Mouse (Mus musculus) kidney, postnatal 36 days (tissue): ENCODE data around the gene Msantd2.

Experiments used
- DNase-seq, 2 experiments: peaks; one replicate each; pipeline ENCODE4 v3.0.0; 2021 to 2022; ENCODE audit warnings: mixed read lengths in 2 of 2

The Msantd2 gene

DNA sequence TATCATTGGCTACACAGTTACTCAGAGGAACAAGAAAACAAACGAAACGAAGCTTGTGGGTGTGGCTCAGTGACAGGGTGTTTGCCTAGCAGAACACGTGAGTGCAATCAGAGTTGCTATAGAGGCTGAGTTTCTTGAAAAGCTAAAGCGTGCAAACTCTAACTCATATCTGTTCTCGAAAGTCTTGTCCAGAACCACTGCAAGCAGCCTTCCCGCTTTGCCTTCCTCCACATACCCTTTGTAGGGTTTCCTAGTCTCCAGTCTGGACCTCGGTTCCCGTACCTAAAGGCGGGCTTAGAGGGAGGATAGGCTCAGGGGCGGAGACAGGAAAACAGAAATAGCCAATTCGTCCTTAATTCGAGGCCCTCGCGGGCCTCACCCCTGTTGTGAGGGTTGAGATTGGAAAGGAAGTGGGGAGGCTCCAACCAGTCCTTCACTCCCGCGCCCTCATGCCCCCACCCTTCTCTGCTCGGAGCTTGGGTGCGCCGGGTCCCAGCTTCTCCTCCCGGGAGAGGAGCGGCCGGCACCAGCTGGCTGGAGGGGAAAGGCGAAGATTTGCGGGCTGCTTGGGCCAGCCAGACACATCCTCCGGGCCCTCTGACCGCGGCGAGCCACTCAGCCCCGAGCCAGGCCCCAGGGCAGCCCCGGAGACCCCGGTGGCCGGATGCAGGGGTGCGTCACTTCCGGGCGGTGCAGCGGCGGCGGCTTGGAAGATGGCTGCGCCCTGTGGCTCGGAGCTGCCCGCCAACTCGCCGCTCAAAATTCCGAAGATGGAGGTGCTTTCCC is at the start of gene Msantd2:
Msantd2 (plus strand) TSS at position 709 of the 786 bp plus-strand sequence.
- DNase-seq = peak; percentile 91 to 96

DNA sequence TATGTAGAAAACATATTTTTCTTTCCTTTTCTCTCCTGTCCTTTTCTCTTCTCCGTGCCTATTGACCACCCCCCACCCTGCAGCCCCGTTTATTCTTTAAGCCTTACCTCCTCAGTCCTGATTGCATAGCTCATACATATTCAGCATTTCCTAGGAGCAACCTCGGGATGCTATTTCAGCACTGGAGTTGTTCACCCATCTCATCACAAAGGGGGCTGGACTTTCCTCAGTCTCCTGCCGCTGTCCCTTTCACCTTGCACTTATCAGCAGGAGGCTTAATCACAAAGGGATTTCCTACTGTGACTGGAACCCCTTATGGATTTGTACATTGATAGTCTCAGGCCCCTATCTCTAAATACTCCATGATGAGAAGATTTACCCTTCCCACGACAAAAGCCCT is 36.7 kb upstream of the Msantd2 start:
- no peak for DNase-seq

DNA sequence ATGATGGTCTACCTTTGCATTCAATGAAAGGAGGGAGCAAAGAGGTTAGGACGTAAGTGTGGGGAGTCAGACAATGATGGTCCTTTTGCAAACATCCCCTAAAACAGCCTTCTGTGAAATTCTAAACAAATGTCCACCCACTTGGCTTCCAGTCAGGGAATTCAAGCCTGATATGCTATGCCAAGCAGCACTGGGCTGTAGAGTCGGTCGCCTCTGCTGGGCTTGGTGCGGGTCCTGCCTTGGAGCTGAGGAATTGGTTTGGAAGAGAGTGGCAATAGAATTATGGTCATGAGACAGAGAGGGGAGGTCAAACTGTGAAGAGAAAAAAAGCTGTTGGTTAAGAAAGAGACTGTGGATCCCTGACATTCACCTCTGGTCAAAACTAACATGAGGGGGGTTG is 35.8 kb upstream of the Msantd2 start:
- DNase-seq = no peak

DNA sequence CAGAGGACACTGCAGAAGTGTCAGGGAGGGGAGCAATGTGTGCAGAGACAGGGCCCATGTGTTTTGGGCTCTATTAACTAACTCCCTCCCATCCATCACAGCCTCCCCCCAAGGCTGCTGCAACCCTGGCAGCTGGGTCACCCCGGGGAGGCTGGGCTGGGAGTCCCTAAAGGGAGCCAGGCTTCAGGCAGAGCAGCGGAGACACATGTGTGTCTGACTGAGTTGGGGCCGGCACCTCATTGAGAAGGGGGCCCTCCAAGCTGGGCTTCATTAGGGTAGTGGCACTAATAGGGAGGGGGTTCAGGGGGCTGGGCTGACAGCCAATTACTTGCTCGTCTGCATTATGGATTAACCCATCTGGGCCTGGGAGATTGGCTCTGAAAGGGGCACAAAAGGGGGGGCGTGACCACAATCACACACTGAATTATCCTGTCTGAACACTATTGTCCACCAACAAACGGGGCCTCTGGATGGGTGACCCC is 35.1 kb upstream of the Msantd2 start:
- no peak for DNase-seq

DNA sequence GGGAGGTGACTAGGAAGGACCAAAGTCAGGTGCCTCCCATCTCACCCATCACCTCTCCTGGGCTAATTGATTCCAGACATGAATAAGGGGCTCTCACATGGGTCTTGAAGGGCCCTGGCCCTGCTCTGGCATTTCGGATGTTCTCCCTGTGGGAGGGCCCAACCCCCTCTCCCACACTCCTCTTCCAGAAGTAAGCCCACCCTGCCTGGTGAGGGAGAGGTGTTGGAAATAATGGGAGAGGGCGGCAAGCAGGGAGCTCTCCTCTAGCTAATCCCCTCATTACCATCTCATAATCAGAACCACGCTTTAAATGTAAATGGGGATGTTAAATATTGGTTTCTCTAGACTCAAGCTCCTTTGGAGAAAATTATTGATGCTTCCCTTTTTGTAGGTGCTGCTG is 34.1 kb upstream of the Msantd2 start:
- DNase-seq = no peak

DNA sequence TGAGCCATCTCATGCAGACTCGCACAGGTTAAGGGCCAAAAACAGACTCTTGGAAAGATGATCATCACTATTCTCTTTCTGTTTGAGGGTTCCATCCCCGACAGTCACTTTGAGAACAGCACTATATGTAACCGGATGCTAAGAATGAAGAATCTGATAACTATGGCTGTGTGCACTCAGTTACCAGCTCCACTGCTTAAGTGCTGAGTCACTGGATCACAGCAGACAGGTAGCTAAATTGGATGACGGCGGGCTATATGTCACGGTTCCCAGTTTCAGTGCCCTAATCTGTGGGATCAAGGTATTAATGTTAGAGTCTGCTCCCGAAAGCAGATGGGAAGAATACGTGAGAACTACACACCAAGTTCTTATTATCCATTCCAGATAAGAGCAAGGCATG is 33.3 kb upstream of the Msantd2 start:
- DNase-seq = no peak

DNA sequence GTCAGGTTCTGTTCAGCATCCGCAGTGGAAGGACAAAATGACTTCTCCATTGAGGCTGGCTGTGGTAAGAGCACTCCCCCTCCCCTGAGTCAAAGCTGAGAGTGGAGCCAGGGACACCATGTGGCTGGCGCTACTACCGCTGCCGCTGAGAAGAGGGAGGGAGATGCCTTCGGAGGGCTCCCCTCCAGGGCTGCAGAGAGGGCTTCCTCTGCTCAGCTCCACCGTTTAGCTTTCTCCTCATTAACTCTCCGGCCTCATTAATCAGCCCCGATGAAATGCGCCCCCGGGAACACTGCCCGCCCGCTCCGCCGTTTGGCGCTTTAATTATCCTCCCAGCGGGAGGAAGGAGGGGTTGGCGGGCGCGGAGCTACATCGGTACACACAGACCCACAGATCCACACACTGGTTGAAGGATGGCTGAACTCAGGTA is 32.6 kb upstream of the Msantd2 start:
- peak in 1 of 2 experiments; percentile 30 for DNase-seq

DNA sequence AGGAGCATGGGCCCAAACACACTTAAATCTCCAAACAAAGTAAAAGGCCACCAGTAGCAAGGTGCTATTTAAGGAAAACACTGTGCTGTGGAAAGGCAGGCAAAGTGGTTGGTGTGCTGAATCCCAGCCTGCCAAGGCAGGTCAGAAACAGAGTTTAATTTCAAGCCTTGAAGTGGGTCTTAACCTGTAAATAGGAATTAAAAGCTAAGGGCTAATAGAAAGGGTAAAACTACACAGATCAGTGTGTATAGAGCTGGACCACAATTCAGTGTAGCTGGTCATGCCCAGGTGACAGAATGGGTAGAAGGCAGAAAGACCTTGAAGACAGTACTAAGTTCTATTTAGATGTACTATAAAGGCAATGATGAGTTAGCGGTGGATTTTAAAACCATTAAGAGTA is 32.0 kb upstream of the Msantd2 start:
- no peak for DNase-seq

DNA sequence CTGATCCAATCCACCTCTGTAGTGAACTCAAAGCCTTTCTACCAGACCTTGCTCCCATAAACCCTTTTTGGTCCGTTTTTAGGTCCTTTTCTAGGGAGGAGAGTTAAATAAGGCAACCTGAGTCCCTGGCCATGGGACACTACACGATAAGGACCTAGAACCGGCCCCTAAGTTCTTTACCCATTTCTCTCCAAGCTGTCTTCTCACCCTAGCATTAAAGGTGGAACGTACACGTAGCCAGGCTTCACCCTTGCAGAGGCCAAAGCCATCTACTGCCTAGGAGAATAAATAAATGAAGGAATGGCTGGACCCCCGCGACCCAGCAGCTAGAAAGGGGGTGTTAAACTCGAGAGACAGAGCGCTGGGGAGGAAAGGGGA is 29.5 kb upstream of the Msantd2 start:
- DNase-seq = no peak

DNA sequence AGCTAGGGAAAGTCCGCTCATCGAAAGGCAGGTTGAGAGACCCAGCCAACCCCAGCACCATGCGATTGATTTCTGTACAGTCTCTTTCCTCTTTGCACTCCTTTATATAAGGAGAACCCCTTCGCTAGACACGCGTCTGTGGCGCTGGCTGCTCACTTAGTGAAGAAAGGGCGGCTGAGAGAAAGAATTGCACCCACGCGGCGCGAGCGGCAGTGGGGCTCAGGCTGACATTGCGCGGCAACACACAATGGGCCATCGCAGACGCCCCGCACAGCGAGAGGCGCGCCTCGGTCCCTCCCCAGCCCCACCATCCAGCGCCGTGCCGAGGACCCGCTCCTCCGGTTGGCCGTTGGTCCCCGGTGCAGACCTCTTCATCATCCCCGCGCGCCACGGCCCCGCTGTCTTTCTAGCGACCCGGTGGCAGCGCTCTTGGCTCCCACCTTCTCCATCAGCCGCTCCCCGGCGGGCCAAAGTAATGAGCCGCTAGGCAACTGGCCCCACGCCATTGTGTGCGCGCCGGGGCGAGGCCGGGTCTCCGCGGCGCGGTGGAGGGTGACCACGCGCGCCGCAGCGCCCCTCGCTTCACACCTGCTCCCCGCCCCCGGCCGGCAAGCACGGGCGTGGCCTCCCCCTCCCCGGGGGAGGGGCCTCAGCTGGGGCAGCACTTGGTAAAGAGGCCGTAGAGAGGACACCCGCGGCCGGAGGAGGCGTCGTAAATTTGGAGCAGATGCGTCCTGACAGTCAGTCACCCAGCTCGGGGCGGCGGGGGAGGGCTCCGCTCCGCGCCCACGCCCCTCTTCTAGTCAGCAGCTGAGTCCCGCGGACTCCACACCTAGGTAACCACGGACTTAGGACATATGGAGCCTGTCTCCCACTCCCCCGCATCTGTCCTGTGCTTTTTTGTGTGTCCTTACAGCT is 28.8 kb upstream of the Msantd2 start:
- DNase-seq = peak; percentile 11 to 60

DNA sequence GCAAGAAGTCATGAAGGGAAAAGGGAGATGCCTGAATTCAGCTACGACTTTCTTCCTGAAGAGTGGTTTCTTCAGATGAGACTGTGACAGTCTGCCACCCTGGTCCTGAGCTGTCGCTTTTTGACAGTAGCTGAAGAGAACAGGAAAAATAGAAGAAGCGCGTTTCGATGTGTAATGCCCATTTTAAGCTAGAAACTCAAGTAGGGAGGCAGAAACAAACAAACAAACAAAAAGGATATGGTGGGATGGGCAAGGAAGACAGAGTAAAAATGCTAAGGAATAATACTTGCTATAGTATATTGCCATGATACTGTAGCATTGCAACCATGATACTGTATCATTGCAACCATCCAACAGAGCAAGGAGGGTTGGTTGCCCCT is 28.2 kb upstream of the Msantd2 start:
- DNase-seq = no peak

DNA sequence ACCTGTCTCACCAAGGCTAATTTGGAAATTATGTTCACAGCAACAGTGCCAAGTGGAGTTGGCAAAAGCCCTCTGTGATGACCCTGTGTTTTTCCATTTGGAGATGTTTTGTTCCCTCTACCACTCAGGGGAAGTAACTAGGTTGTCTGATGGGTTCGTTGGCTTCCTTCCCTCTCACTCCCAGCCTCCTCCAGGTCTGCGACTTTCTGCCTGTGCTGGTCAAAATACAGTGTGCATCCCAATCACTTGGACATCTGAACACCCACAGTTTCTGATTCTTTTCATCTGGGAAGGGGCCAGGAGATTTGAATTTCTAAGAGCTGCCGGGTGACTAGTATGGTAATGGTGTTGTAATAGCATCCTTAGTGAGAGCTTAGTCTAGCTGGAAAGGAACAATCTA is 27.5 kb upstream of the Msantd2 start:
- no peak for DNase-seq

DNA sequence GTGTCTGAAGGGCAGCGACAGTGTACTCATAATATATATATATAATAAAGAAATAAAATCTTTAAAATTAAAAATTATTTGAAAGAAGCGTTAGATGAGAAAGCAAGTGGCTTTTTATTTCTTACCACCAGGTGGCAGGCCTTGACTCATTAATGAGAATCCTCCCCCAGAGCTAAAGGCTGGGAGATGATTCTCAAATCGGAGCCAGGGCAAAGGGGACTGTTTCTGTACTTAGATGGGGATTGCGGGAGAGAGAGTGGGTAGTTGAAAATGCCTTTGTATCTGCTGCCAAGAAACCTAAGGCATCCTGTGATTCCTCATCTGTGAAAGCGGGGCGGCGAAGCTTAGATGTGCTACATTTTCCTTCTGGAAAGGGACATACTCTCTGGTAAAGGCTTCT is 26.4 kb upstream of the Msantd2 start:
- peak; percentile 63 to 77 for DNase-seq

DNA sequence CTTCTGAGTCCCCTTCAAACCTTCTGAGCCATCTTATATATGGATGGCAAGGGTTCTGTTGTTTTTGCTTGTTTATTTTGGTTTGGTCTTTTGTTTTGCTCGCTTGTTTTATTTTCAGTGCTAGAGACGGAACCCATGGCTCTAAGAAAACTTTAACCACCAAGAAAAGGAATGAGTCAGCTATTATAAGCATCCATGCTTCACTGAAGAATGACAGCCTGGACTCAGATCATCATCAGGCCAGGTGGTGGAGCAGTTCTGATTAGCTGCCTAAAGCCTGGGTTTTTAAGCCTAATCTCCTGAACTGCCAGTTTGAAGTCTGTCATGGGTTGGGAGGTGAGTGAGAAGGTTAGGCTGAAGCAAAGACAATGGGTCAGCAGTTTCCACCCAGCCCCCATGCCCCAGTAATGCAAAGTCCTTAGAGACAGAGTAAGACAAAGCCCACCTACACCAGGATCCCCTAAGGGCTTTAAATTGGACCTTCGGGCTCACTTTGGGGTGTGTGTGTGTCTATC is 15.5 kb upstream of the Msantd2 start:
- peak in 1 of 2 experiments; percentile 14 for DNase-seq

DNA sequence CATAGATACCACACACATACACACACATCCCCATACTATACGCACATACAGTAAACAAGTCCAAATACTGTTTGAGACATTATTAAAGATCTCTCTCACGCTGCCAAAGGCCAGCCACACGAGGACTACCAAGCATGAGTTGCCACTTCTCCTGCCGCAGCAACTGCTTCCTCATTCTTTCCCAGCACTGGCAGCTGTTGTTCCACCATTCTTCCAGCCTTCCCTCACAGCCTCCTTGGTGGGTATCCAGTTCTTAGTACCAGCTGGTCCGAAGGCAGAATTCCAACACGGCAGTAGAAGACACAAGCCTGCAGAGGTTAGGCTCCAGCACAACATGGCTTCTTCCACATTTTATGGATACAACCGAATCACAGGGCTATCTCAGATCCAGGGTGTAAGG is 14.2 kb upstream of the Msantd2 start:
- DNase-seq = no peak

DNA sequence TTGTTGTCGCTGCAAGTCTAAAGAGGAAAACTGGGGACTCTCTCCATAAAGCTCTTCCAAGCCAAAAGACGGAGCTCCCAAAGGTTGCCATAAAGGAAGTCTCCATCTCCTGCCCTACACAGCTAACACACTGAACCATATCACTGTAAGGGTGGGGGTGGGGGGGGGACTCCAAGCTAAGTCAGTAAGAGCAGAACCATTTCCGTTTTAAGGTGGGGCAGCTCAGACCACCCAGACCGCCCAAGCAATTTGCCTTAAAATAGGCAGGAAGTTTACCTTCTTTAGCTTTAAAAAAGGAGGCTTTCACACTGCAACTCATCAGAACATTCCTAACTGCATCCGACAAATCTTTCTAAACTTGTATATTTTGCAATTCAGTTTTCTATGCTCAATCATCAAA is 4.0 kb upstream of the Msantd2 start:
- no peak for DNase-seq

DNA sequence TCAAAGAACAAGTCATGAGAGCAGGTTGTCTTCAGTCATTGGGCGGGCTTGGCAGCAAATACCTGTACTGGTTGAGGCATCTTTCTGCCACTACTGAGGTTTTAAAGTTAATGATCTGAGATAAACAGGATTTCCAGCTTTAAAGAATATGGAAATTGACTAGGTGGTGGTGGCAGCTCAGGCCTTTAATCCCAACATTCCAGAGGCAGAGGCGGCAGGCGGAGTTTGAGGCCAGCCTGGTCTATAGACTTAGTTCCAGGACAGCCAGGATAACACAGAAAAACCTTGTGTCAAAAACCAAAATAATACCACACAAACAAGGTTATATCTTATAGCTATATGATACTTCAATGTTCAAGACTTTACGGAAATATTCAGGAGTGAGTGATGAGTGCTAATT is 1.1 kb upstream of the Msantd2 start:
- no peak for DNase-seq

DNA sequence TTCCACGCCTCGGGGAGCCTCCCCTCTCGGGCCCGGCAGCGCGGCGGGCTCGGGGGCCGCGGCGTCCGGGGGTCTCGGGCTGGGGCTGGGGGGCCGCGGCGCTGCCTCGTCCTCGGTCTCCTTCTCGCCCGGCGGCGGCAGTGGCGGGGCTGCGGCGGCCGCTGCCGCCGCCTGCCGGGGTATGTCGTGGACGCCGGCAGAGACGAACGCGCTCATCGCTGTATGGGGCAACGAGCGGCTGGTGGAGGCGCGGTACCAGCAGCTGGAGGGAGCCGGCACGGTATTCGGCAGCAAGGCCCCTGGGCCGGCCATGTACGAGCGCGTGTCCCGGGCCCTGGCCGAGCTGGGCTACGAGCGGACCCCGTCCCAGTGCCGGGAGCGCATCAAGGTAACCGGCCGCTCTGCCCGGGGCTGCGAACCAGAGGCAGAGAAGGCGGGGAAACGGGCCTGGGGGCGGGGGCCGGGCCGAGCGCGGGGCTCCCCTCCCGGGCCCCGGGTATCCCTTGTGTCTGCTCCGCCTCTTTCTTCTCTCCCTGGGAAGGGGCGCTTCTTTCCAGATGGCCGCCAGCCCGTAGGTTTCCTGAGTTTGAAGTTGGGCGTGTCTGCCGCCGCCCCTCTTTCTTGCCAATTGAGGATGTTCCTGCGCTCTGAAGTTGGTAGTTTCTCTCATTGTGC is 464 bp downstream of the Msantd2 start:
- DNase-seq = peak; percentile 27 to 65

DNA sequence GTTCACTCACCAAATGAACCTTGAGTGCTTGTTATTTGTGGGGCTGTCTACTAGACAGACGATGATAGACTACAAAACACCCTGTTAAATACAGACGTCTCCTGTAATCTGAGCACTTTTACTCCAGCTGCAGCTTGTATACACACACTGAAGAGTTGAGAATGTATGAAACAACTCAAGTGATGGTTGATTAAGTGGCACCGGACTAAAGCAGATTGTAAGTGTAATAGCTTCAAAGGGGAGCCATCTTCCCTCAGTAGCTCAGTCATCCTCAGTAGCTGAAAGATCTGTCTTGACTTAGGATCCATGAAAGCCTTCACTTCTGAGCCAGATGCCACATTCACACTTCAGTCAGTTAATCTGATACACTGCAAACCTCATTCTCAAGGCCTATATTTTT is 6.6 kb downstream of the Msantd2 start:
- DNase-seq = no peak

DNA sequence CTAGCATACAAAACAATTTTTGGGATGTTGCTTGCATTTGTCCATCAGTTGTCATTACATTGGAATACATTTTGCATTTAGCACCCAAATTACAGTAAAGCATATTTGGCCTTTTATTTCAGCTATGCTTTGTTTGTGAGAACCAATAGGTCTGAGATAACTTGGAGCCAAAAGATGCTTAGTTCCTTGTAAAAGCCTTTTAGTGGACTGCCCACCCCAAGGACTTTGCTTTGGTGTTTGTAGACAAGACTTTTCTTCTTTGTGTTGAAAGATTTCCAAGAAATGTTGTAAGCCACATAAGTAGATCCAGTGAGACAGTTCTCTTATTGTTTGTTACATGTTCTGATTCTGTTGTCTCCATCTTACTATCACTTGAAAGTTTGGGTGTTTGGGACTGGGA is 7.2 kb downstream of the Msantd2 start:
- no peak for DNase-seq

DNA sequence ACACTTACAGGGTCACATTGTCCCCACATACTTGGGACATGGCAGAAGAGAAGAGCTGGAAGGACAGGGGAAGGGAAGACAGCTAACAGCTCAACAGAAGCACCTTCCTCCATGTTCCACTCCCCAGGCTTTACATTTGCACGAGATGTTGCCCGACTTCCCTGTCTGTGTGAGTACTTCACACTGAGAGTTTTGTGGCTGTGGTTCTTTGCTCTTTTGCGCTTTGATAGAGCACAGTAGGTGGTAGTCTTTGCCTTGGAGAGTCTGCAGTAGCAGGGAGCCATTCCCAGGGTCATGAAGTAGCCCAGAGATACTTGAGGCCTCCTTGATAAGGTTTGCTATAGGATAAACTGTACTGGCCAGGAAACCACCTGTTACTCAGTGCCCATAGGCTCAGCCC is 11.1 kb downstream of the Msantd2 start:
- no peak for DNase-seq

DNA sequence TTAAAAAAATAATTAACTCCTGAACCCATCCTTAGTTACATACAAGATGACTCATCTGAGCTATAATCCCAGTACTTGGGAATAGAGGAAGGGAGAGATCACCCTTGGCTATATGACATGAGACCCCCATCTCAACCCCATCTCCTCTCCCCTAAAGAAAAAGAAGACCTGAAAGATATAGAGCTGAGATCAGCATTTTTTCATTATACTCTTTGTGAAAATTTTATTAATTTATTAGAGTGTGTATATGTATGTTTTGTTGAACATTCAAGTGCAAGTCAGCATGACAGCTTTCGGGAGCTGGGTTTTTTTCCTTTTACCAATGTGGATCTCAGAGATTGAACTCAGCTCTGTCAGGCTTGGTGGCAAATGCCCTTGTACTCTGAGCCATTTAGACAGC is 12.1 kb downstream of the Msantd2 start:
- DNase-seq = no peak

DNA sequence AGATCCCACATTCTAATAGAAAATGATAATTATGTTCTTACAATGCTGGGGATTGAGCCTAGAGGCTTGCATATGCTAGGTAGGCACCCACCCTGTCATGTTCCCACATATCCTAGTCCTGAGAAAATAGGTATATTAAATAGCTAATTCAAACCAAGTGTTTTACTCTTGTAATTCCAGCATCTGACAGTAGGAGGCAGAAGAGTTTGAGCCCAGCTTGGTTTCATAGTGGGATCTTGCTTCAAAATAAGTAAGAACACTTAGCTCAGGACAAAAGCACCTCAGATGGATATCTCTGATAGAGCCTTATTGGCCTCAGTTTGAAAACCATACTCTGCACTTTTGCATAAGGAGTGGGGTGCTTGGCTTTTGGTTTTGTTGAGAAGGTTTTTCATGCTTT is 15.2 kb downstream of the Msantd2 start:
- no peak for DNase-seq
